Mouse (Mus musculus): ENCODE results near the gene Top2a.
"Not testable (repeated sequence)": the region's sequence is repeated elsewhere in the genome, so short reads cannot be mapped to it uniquely, and the experiment has no call there.

Gene Top2a

DNA sequence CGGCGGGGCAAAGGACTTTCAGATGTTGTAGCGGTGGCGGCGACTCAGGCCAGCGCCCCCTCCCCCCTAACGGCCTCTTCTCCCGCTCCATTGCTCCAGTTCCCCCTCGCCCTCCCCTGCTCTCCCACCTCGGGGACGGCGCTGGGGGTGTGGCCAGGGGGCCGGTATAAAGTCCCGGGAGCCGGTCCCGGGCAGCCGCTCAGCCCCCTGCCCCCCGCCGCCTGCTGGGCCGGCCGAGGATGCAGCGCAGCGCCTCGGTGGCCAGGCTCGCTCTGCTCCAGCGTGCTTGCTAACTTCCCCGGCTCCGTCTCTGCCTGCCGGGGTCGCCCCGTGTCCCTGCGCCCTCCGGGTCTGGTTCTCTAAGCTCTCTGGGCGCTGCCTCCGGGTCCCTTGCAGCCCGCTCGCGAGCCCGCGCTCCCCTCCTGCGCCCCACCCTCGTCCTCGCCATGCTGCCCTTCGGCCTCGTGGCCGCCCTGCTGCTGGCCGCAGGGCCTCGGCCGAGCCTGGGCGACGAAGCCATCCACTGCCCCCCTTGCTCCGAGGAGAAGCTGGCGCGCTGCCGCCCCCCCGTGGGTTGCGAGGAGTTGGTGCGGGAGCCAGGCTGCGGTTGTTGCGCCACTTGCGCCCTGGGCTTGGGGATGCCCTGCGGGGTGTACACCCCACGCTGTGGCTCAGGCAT lies 17.2 kb upstream of the Top2a start, which contains the start of gene Igfbp4:
Gene Igfbp4 (plus strand): TSS at position 194 of the 679 bp plus-strand sequence.
- in situ Hi-C loops (cut with MboI): no loop called here

DNA sequence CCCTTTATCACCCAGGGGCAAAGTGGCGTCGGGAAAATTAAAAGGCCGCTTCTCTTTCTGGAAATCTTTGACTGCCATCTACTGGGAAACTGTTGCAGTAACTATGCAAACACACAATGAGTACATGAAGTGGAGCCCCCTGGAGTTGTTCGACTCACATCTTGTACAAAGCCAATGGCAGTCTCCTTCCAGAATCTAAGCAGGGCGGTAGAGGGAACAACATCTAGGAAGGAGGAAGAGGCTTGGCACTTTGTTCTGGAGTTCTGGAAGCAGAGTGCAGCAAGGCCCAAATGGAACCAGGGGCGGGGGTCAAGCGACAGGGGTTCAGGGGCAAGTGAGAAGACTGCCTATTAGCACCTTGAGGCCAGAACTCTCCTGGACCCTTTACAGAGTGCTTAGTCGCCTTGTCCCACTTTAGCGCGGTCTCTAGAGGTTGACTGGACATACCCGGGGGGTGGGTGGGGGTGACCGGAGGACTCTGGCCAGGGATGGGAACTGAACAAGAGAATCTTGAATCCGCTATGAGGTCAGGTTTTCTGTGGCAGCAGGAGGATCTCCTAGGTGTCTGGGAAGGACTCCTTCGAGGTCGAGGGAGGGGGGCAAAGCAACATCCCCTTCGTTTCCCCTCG lies 16.5 kb upstream of the Top2a start:
- in situ Hi-C loops (cut with MboI): no loop called here

DNA sequence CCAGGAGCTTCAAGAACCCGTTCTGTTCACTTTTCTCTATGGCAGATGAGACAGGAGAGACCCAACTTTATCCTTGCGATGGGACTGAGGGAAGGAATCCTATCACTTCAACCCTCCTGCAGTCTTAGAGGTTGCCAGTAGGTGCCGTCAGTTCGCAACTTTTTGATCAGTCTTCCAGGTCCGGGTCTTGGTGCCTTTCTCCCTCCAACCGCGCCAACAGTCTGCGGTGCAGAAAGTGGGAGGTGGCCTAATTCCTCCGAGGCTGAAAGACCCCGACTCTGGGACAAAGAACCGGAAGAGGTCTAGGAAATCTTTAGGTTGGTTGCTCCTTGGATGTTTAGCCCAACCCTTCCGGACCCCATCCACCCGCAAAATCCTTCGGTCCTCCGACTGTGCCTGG lies 15.8 kb upstream of the Top2a start:
- in situ Hi-C loops (cut with MboI): no loop called here

DNA sequence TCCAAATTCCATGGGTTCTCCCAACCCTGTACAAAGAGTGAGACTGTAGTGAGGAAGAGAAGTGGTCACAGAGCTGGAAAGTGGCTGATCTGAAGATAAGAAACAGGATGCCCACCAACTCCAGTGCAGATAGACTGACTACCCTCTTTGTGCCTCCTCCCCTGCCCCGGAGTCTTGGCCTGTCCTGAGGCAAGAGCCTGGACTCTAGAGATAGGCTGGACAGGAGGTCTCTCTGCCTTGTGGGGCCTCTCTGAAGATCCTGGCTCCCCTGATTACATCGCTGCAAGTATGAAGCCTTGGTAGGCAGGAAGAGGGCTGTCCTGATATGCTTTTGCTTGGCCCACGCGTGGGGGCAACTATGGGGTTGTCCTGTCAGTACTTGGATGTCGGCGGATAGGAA lies 12.3 kb upstream of the Top2a start:
- in situ Hi-C loops (cut with MboI): no loop called here

DNA sequence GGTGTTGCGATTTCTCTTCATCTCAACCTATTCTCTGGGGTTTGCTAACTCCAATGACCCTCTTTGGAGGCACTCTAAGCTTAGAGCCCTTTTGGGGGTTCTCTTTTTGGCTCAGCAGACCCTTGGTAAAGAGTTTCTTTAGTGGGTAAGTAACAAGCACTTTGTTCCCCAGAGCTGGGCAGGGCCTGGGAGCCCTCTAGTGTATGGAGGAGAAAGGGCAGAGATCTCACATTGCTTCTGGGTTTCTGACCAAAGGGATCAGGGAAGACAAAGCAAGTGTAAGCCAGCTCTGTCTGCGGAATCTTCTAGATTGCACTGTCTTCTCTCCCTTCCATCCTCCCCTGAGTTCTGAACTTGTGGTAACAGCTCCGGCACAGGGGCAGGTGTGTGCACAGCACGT lies 11.4 kb upstream of the Top2a start:
- in situ Hi-C loops (cut with MboI): no loop called here

DNA sequence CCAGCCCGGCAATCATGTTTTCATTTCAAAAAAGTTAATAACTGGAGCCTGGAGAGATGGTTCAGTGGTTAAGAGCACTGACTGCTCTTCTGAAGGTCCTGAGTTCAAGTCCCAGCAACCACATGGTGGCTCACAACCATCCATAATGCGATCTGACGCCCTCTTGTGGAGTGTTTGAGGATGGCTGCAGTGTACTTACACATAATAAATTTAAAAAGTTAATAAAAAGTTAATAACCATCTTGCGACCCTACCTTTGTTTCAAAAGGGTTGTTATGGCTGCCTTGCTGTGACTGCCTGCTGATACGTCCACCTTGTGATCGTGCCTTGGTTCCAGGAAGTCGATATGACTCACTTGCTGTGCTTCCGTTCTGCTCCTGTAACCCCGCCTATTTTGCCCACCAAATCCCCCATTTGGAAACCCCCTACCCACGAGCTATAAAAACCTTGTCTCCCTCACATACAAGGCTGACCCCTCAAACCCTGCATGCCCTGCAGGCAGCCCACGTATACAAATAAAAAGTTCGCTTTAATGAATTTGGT lies 3.0 kb upstream of the Top2a start:
- in situ Hi-C loops (cut with MboI): no loop called here

DNA sequence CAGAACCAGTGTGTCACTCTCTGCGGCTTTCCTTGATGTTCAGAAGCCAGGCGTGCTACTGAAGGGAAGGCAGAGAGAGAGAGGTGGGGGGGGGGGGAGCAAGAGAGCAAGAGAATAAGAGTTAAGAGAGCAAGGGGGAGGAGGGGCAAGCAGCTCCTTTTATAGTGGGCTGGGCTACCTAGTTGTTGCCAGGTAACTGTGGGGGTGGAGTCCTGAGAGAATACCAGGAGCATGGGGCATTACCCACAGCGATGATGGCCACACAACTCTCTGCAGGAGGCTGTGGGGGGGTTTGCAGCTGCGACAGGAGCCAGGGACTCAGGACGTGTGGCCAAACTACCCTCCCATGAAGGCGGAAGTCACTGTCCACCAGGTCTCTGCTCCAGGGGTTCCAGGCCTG lies 1.9 kb upstream of the Top2a start:
- in situ Hi-C loops (cut with MboI): no loop called here

DNA sequence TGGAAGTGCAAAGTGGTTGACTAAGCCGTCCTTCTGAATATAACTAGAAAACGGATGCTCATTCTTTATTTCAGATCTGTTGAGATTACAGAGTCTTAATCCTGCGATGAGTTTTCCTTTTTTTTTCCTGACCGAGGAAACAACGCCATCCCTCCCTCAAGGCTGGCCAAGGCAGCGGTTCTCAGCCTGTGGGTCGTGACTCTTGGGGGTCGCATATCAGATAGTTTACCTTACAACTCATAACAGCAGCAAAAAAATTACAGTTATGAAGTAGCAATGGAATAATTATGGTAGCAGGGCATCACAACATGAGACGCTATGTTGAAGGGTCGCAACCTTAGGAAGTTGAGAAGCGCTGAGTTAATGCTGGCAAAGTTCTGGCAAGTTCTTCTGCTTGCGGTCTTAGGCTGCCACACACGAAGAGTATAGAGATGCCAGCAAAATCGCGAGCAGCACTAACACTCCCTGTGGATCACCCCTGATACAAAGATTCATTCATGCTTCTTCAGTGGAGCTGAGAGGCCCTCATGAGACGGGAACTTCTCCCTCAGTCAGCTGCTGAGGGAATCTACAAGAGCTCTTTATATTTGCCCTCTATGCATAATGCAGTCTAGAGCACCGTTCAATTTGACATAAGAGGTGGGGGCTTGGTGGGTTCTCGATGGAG lies 612 bp upstream of the Top2a start:
- in situ Hi-C loops (cut with MboI): no loop called here

DNA sequence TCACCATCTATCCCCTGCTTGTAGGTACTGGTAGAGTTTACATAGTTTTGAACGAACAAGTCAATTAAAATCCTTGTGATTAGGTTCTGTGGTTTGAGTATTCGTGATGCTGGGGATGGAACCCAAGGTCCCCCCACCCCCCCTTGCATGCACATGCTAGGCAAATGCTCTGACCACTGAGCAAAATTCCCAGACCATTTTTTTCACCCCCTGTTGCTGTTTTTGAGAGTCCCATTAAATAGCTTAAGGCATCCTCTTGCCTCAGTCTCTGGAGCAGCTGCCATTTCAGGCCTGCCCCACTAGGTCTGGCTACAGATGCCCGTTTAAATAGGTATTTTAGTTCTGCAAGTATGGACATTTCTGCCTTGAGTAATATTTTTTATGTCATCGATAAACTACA lies 895 bp downstream of the Top2a start:
- in situ Hi-C loops (cut with MboI): no loop called here

DNA sequence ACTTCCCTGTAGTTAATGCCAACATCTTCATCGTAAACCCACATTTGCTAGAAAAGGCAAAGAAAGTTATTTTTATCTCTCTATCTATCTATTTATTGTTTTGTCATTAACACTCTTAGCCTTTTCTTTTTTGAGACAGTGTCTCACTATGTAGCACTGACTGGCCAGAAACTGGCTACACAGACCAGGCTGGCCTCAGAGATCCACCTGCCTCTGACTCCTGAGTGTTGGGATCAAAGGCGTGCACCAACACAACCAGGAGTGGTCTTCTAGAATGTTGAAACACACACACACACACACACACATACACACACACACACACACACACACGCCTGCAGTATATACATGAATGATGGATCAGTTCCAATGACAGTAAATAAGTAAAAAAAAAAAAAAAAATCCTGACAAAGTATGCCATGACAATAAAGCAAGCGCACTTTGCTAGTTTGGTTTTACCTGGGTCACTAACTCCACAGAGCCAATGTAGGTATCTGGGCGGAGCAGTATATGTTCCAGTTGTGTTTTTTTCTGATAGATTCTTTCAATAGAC lies 1.5 kb downstream of the Top2a start:
- in situ Hi-C loops (cut with MboI): no loop called here

DNA sequence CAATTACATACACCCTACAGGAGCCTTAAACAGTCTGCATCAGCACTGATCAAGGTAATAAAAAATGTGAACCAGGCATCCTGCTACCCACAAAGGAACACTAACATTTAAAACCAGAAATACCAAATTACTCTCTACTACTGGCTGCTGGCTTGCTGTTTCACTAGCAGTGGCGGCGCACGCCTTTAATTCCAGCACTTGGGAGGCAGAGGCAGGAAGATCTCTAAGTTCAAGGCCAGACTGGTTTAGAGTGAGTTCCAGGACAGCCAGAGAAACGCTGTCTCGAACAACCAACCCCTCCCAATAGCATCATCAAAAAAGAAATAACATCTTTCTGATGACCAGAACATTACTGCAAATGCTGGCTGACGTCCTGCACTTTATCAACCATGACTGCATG lies 4.1 kb downstream of the Top2a start:
- in situ Hi-C loops (cut with MboI): no loop called here

DNA sequence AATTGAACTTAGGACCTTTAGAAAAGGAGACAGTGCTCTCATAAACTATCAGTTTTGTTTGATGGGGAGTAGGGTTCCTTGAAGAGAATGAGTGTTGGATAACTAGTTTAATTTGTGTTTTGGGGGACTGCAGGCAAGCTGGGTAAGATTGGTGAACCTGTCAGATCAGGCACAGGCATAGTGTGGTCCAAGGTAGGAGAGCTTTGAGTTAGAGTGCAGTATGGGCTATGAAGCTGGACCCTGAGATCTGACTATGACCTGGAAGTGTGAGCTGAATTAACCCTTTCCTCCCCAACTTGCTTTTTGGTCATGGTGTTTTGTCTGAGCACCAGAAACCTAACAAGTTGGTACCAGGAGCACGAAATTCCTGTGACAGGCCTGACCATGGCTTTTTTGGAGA lies 10.1 kb downstream of the Top2a start:
- in situ Hi-C loops (cut with MboI): no loop called here

DNA sequence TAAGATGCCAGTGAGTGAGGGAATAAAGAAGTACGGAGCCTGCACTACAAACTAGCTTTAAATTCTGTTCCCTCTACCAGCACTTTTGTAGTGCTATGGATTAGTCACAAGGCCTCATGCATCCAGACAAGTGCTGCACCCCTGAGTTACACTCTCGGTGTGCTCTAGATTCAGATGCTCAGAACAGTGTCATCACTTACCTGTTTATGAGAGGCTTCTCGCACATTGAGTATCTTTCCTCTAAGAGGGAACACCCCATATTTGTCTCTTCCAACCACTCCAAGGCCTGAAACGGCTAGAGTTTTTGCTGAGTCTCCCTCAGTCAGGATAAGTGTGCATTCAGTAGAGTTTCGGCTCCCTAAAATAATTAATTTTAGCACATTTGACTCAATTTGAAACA lies 13.3 kb downstream of the Top2a start:
- in situ Hi-C loops (cut with MboI): no loop called here

DNA sequence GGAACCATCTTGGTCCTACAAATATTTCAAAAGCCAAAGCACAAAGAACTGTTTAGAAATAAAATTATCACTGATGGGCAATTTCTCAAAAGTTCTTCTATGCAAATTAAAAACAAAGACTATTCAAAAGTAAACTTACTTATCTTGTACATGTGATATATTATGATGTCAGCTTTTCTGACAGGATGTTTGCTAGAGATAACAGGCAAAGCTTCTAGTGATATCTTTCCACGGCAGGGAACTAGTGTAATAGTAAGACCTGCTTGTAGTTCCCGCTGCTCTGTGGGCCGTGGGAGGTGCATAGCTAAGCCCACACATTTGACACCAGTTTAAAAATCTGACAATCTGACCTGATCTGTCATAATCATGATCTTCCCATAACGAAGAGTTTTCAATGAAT lies 13.9 kb downstream of the Top2a start:
- in situ Hi-C loops (cut with MboI): no loop called here

DNA sequence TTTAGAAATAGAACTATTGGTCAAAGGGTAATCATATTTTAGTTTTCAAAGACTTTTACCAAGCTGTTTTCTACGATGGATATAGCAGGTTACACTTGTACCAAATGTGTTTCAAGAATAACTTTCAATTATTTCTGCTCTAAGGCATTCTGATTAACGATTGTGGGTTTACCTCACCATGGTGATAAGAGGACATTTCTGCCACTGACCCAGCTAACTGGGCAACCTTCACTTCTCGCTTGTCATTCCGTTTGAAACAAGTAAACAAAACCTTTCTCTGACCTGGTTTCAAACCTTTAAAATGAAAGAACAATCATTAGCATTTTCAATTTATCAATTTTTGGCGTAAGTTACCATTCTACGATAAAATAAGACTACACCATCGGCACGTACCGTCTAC lies 17.2 kb downstream of the Top2a start:
- in situ Hi-C loops (cut with MboI): no loop called here

DNA sequence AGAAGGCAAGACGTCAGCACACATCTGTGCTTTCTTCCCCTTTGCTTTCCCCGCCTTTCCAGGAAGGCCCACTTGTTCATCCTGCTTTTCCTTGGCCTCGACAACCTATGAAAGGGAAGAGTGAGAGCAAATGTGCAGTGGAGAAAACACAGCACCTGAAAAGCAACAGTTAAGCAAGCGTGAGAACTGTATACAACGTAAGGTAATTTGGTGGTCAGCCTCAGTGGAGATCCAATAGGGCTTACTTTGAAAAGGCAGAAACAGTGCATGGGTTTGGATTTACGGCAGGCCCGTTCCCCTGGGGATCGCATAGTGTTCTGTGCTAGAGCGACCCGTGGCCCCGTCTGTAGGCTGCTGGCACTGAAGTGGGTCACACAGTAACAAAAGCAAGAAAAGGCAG lies 24.7 kb downstream of the Top2a start:
- in situ Hi-C loops (cut with MboI): no loop called here

DNA sequence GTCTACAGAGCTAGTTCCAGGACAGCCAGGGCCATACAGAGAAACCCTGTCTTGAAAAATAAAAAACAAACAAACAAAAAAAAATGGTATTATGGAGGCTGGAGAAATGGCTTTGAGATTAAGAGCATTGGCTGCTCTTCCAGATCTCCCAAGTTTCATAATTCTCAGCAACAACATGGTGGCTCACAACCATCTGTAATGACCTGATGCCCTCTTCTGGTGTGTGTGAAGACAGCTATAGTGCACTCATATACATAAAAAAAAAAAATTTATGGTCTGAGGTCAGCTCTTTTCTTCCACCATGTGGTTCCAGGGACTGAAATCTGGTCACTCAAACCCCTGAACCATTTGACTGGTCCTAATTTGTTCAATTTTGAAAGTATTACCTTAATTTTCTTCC lies 25.2 kb downstream of the Top2a start:
- in situ Hi-C loops (cut with MboI): no loop called here

DNA sequence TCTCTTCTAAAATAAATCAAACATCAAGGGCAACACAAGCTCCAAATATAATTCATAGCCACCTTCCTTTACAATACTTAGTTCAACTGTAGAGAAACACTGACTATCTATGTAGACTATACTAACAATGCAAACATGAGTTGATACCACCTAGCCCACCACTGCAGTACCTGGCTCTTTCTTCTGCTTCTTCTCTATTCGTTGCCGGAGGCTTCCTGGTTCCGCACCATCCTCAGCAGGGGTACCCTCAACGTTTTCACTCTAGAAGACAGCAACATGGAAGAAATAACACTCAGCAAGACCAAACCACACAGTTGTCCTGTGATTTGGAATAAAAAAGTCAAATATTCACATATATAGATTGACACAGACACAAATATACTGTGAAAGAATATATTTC lies 26.3 kb downstream of the Top2a start:
- in situ Hi-C loops (cut with MboI): no loop called here

DNA sequence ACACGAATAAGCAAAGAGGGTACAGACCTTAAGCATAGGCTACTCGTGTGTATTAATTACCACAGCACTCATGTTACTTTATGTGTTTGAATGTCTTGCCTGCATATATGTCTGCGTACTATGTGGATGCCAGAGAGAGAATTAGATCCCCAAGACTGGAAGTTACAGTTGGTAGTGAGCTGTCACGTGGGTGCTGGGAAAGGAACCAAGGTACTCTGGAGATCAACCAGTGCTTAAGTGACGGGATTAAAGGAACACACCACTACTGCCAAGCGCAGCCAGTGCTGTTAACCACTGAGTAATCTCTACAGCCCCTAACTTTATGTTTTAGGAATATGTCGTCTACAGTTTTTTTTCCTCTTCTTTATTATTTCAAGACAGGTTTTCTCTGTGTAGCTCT lies 28.0 kb downstream of the Top2a start:
- in situ Hi-C loops (cut with MboI): no loop called here

DNA sequence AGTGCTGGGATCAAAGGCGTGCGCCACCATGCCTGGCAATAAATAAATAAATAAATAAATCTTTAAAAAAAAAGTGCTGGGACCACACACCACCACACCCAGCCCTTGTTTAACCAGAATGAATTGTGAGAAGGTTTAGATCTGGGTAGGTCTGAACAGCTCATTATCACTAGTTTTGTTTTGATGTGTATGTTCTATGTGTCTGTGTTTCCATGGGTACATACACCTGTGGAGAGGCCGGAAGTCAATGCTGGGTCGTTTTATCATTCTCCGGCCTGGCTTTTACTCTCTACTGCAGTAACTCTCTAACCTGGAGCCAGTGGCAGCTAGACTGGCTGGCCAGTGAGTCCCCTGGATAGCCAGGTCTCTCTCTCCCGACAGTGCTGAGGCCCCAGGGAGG lies 33.1 kb downstream of the Top2a start:
- in situ Hi-C loops (cut with MboI): no loop called here

DNA sequence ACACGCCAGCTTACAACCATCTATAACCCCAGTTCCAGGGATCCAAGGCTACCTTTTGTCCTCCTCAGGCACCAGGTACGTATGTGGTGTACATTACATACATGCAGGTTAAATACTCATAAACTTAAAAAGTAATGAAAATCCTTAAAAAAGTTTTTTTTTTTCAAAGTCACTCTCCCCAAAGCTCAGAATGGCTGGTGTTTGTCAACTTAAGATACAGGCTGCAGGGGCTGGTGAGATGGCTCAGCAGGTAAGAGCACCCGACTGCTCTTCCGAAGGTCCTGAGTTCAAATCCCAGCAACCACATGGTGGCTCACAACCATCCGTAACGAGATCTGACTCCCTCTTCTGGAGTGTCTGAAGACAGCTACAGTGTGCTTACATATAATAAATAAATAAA lies 35.7 kb downstream of the Top2a start:
- in situ Hi-C loops (cut with MboI): not testable (repeated sequence)

DNA sequence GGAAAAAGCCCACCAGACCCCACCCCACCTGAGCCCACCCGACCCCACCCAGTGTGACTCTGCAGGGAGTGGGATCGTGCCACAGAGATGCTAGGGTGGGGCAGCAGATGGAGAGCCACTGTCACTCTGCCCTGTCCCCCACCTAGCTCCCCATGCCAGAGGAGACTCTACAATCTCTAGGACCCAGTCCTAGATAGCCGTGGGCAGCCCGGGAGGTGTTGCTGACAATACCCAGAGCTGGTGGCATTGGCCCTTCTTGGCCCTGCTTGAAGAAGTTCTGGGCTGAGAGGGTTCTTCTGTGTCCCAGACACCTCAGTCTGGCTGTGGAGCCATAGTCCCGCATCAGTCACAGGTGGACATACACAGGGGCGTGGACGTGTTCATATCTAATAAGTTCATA lies 38.4 kb downstream of the Top2a start:
- in situ Hi-C loops (cut with MboI): no loop called here

DNA sequence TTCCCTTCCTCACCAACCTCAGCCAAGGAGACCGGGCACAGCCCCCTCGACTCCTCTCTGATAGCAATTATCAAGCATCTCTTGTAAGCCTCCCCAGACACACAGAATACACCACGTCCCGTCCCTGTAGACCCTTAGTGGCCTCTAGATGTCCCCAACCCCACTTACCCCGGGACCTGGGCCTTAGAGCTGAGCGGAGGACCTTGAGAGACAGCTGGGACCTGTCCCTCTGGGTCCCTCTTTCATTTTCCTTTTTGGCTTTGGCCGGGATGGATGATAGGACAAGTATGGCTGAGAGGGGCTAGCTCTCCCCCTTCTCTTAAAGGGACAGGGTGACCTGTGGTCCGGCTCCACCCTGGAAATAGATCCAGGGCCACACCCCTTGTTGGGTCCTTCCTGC lies 40.4 kb downstream of the Top2a start:
- in situ Hi-C loops (cut with MboI): no loop called here

All from mature B cell (primary cell).